Mouse (Mus musculus): ENCODE results near the gene Endou.

Gene Endou

DNA sequence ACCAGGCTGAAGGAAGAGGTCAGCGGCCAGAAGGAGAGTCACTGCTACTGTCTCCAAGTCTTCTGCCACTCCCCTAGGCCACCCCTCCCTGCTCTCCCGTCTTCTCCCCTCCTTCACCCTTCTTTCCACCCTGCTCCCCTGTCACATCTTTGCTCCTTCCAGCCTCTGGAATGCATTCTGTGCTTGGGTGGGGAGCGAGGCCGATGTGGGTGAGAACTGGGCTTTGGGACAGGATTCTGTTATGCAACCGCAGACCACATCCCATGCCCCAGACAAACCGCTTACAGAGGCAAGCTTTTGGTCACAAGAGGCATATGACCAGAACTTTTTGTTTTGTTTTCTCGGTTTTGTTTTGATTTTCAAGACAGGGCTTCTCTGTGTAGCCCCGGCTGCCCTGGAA, 4.1 kb downstream of the Endou start:
- DNase-seq (ENCODE audit: low spot score in 2 of 2) = no peak

DNA sequence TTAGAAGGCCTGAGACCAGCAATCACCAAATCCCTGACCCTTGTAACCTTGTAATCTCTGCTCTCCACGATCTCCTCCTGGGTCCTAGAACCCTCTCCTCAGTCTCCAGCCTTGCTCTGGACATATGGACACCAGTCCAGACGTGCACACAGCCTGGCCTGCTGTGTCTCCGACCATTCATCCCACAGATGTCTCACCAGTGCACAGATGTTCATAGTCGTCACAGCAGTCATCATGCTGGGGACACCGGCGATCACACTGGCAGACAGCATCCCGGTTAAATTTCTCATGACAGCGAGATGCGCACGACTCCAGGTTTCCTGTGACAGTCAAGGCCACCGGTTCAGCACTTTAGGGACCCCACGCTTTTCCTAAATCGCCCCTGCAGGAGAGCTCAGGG, 4.8 kb downstream of the Endou start:
- no peak for DNase-seq (ENCODE audit: low spot score in 2 of 2)

DNA sequence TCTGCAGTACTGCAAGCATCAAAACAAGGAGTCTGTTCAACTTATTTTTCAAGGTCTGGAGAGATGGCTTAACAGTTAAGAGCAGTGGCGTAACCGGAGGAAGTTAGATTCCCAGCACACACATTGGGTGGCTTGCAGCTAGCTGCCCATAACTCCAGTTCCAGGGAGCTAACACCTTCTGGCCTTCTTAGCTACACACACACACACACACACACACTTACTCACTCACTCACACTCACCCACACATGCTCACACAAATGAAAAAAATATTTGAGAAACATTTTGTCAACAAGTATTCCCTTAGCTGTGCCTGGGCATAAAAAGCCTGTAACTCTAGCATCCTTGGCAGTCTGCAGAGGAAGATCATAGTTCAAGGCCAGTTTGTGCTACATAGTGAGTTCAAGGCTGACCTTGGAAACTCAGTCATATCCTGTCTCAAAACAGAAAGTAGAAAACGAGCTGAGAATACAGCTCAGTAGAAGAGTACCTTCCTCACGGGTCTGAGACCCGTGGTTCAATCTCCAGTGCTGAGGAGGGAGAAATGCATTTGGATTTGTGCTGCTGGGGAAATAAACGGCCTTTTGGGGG, 5.8 kb downstream of the Endou start:
- no peak for DNase-seq (ENCODE audit: low spot score in 2 of 2)

DNA sequence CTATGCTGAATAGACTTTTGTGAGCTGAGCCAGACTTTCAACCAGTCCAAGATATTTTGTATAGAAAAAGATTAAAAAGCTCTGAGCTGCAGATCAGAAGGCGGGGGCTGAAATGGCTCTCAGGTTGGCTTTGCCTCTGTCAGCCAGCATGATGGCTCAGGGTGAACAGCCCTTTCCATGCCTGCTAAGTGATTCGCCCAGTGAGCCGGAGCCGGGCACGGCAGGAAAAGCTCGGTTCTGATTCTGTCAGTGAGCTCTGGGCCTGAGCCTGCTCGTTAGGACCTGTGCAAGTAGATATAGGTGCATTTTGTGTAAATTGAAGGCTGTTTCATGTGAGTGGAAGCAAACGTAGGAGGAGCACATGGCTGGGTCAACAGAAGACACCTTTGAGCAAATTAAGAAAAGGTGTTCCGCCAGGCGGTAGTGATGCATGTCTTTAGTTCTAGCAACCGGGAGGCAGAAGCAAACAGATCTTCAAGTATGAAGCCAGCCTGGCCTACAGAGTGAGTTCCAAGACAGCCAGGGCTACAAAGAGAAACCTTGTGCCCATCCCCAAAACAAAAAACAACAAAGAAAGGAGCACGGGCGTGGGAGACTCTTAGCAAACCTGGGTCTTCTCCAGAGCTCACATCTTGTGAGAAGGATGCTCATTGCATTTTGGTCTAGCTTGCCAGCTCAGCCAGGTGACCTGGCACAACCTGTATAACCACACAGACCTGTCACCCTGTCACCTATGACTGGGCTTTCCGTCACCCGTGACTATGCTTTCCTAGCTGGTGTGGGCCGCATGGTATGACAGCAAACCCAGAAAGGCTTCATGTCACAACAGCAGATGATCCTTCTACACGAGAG, 6.6 kb downstream of the Endou start:
- DNase-seq (ENCODE audit: low spot score in 2 of 2) = no peak

DNA sequence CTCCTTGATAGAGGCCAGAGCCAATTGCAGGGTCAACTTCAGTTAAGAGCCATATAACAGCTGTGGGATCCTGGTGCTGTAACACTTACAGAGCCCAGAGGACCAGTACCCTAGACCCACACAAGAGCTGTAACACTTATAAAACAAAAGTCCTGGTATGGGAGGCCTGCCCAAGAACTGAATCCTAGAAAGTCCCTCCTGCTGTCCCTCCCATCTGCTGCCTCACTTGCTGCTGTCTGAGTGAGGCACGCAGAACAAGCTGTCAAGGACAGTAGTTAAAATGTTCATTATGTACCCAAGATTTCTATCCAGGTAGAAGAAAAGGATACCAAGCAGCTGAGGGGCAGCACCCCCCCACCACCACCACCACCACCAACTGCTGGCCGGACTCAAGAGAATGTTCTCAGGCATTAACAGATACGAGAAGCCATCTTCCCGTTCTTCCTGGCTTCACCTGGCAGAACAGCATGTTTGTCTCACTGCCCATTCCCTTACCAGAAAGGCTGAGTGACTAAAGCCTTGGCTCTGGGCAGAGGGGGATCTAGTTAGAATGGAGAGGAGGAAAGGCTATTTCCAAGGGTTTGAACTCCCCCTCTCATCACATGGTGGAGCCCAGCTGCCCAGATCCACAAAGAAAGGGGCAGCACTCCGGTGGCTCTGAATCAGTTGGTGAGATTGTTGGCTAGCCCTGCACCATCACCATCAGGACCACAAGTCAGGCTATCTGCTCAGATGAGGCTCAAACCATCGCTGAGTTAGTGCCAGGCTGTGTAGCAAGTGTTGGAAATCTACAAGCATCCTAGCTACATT, 7.4 kb downstream of the Endou start:
- DNase-seq (ENCODE audit: low spot score in 2 of 2) = no peak

DNA sequence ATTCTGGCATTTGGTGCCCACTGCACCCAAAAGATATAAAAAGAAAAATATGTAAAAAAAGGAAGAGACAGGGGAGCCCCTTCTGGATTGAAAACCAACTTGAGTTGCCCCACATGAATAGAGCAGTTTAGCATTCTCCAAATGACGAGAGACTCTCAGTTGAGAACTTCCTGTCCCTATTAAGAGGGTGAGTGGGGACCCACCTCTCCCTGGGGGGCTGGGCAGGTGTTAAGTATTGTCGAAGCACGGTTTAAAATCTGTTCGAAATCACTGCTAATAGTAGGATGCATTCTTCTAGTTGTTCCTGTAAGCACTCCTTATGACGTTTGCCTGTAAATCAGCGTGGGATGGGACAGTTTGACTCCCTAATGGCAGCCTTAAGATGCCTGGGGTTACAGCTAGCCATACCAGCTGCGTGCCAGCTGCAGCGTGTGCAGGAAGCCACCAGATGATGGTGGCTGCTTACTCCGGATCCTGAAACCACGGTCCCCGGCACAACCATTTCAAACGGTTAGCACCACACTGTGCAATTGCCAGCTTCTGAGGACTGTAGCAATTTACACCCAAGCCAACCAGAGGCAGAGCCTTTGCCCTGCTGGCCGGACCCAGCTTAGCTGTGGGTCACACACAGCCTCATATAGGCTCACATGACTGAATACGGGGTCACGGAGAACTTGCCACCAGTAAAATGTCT, 10.0 kb downstream of the Endou start:
- no peak for DNase-seq (ENCODE audit: low spot score in 2 of 2)

DNA sequence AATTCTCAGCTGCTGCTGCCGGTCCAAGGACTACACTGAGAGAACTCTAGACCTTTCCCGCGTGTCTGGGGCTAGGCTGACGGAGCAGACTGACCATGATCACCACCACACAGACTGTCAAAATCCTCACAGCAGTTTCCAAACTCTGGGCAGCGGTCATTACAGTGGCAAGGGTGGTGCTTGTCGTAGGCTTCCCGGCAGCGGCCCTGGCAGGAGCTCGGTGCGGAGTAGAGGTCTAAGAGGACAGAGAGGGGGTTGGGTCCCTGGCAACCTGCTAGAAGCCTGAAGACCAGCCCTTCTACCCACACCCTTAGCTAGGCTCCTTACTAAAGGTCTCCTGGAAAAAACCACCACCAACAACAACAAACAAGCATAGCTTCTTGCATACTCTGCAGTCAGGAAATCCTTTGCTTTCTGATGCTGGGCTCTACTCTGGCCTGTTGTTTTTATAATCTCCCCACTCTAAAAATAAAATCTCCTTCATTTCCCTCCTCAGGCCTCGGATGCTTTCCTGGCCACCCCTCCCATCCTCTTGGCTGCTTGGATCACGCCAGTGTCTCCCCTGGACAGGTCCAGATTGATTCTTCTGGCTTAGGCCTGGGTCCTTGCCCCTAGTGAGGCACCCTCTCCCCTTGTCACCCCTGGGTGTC, 11.0 kb downstream of the Endou start:
- no peak for DNase-seq (ENCODE audit: low spot score in 2 of 2)

DNA sequence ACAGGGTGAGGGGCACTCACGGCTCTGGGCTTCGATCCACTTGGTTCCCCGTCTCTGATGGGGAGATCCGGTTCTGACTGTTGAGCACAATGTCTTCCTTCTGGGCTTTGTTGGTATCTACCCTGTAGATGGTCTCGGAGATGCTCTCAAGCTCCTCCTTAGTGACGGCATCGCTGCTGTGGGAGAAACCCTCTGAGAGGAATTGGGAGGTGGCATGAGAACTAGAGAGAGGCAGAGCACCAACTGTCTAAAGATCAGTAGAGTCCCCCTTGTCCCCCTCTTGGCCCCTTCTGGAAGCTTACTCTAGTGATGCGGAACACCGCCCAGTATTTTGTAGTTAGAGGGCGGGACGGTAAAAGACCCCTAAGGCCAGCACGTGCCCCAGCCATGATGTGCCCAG, 11.6 kb downstream of the Endou start:
- no peak for DNase-seq (ENCODE audit: low spot score in 2 of 2)

DNA sequence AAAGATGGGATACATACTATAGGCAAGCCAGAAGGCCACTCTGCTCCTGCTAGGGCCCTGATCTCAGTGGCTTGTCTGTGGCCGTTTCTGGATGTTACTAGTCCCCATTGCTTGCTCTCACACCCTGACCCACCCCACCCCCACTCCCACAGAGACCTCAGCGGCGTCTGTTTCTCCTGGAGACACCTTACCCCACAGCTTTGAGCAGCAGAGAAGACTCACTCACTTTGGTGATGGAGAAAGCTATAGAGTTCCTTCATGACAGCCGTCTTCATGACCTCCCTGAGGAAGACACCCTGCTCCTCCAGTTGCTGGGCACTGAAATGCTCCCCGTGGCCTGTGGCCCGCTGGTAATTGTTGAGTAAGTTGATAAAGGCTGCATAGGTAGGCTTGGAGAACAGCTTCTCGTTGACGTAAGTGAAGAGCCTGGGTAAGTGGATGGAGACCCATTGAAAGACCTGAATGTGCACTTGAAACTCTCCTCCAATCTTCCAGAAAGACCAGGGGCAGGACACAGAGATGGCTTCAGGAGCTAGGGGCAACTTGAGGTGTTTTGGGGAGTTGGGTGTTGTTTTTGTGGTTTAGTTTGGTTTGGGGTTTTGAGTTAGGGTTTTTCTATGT, 12.5 kb downstream of the Endou start:
- no peak for DNase-seq (ENCODE audit: low spot score in 2 of 2)

DNA sequence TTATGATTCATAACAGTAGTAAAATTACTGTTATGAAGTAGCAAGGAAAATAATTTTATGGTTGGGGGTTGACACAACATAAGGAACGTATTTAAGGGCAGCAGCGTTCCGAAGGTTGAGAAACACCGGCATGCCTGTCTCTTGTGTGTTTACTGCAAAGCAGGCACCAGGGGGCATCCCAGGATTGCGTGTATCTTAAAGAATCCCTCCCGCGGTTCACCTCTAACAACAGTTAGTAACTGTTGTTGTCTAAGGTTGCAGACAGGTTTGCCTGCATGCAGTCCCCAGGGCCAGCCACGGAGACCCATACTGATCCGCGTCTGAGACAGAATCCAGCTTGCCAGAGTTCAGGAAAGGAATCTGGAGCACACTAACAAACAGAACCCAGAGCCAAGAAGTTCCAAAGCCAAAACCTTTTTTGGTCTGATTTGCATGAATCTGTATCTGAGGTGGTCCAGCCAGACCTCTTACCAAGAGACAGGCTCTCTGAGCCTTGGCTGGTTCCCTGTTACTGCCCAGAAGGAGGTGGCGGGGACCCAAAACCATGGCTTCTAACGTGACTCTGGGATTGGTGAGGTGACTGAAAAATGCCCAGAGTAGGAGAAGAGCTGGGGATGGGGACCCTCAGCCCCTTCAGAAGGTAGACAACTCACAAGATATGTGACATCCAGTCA, 13.1 kb downstream of the Endou start:
- peak in 1 of 2 experiments; percentile 44 for DNase-seq (ENCODE audit: low spot score in 2 of 2)

DNA sequence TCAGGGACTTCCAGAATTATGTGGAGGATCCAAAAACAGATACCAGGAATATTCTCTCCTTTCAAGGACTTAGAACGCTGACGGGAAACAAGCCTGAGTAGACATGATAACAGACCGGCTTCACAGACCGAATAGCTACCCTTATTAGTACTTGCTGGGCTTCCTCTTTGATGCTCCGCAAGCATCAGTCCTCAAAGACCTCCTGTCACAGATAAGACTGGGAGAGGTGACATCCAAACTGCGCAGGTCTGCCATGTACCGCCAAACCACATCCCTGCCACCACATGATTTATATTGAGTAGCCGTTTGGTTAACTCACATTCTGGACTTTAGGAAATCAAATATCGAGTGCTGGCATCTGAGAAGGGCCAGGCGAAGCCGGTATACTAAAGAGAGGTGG, 14.4 kb downstream of the Endou start:
- no peak for DNase-seq (ENCODE audit: low spot score in 2 of 2)

DNA sequence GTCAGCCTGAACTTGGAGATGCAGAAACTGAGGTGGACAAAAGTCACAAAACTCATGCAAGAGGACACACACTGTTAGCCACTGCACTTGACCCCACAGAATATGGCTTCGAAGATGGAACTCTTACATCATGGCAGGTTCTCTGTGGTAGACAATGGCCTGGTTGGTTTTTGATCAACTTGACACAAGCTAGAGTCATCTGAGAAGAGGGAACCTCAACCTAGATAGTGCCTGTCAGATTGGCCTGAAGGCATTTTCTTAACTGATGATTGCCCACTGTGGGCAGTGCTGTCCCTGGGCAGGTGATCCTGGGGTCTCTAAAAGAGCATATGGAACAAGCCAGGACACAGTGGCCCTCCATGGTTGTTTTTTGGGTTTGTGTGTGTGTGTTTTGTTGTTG, 15.4 kb downstream of the Endou start:
- no peak for DNase-seq (ENCODE audit: low spot score in 2 of 2)

DNA sequence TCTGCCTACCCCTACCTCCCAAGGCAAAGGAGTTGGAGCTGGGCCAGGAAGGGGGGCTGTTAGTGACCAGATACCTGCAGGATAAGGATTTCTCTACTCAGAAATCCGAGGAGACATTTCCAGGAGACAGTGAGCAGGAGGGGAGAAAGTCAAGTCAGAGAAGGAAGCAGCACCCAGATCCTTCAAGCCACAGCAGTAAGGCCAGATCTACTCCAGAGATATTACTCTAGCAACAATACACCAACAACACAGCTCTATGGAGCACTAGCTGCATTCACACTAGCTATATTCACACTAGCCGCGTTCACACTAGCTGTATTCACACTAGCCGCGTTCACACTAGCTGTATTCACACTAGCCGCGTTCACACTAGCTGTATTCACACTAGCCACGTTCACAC, 16.1 kb downstream of the Endou start:
- no peak for DNase-seq (ENCODE audit: low spot score in 2 of 2)

DNA sequence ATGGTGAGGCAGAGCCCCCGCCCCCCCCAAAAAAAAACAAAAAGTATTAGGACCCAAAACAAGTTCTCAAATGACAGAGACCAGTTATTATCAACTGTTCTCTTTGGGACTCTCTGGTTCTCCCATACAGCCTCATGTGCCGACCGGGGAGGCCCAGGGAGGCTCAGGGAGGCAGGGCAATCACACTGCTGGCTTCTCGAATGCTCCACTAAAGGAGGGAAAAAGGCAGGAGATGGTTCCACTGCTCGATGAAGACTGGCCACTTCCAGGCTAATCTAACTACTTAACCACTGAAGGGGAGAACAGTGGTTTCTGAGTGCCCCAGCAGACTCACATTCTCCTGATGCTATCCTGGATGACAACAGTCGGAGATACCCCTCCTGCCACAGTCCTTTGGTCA, 18.6 kb downstream of the Endou start:
- no peak for DNase-seq (ENCODE audit: low spot score in 2 of 2)

DNA sequence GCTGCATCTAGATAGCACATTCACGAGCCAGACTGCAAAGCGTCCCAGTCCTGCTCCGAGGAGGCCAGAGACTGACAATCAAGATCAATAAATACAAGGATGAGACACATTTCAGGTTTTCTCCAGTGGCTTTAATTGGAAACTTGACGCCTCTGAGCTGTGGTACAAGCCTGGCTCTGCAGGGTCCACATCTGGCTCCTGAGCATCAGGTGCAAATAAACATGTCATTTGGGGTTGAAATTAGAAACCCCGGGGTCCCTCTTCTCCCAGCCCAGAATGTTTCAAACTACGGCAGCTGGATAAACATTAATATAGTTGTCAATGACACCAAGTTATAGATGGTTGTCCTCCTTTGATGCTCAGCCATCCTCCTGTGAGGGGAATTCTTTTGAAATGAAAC, 20.2 kb downstream of the Endou start:
- DNase-seq (ENCODE audit: low spot score in 2 of 2) = no peak

DNA sequence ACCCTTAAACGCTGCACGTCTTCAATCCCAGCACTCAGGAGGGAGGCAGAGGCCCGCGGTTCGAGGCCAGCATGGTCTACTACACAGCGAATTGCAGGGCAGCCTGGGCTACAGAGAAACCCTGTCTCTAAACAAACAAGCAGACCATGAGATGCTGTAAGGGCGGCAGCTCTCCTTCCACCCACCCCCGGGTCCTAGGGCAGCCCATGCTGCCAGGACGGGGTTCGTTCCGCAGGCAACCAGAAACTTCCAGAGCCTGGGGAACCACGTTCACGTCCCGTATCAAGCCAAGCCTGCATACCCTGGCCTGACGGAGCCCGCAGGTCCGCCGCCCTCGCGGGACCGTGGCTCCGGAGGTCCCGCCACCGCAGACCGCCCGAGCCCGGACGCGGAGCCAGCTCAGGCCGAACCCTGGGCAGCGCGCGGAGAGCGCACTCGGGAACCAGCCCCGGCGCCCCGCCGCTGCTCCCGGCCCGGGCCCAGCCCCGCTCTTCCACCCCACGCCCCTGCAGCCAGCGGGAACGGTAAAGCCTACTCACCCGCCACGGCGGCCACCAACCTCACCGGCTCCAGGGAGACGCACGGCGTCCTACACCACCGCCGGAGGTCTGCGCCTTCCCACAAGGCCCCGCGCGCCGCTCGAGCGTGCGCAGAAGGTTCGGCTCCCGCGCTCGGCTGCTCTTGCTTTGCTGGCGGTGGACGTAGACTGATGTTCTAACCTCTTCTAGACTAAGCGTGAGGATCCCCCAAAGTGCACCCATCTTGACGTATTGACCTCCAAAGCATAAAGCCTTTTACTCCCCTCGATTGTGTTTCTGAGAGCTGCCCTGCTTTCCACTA, 25.7 kb downstream of the Endou start, which contains the start of gene Rpap3:
Rpap3 (minus strand) TSS at position 615 of the 840 bp plus-strand sequence.
- peak; percentile 54 to 83 for DNase-seq (ENCODE audit: low spot score in 2 of 2)

DNA sequence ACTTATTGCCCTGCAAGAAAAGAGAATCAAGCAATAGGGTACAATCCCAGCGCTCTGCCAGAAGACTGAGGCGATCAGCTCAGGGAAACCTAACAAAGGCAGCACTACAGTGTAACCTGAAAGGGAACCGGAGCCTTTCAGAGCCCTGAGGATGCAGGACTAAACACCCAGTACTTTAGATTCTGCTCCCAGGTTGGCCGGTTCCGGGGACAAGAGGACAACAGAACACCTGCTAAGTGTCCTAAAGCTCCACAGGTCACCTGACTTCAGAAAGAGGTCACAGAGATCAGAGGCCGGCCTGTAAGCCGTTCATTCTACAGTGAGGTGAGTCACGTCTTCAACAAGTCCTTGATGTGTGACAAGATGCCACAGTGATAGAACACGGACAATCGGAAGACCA, 34.5 kb downstream of the Endou start:
- no peak for DNase-seq (ENCODE audit: low spot score in 2 of 2)

DNA sequence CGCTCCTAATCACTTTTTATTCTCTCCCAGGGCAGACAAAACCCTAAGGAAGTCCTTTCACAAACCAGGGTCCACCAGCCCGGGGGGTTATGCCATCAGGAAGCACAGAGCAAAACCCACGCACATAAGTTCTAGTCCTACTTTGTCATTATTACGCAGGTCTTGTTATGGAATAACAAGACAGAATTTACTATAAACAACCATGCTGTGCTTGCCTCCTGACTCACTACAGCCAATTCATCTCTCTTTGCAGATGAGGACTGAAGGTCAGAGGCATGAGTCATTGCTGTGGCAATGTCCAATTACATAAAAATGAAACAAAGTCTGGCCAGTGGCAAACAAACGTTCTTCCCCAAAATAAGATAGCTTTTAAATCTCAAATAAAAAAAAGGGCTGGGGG, 37.7 kb downstream of the Endou start:
- no peak for DNase-seq (ENCODE audit: low spot score in 2 of 2)

DNA sequence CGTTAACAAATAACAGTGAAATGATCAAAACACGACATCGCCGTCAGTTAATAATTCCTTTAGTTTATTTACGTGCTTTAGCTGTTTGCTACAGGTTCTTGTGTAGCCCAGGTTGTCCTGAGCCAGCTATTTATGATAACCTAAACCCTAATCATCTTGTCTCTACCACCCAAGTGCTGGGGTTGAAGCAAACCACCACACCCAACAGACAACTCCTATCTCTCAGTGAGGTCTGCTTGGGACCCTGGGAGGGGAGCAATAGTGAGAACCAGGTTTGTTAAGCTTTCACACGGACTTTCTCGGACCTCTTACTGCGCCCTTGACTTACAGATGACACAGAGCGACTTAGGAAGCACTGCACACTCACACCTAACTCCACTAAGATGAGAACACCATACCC, 47.0 kb downstream of the Endou start:
- no peak for DNase-seq (ENCODE audit: low spot score in 2 of 2)

DNA sequence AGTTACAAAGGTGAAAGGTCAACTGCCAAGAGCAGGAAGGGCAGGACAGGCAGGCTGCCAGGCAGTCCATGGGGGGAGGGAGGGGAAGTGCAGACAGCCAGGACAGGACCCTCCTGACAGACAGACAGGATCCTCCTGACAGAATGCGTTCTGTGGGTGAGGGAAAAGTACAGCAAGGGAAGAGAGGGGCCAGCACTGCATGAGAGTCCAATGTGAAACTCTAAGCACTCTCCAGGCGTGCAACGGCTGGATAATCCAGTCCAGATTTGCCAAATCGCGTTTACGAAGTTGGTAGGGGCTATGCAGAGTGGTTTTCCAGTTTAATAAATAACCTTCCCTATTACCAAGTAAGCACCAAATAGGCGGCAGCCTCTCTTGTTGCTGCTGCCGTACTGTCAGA, 49.1 kb downstream of the Endou start:
- DNase-seq (ENCODE audit: low spot score in 2 of 2) = no peak
